Comparison of ENCODE assay signal across 28 mouse cellular contexts in genomic region chr16:32740003-32740663, GRCm38 (mm10). TPM values are rescaled to one million over a fixed set of nuclear protein-coding genes. Genes with fewer than 3 reads are reported as not detected.
A peak's percentile ranks its signal among the peaks of the same experiment; 100 is the strongest.
DNase-seq lines count a peak whose midpoint lies in the region; ATAC-seq and TF ChIP-seq lines count a peak whose summit lies in the region.
"Had no signal": no experiment of that assay in that cellular context is flagged by ENCODE, and none has a peak within 500 bp of the region (broad histone marks: within the 10 kb centered on the region; RNA-seq: fewer than 3 reads in every experiment).

No protein-coding gene starts in this region.

- no peak overlapping the region for H3K27ac ChIP-seq in liver, embryonic 13.5 days
- no peak overlapping the region for H3K27ac ChIP-seq in liver, embryonic 12.5 days
- no peak overlapping the region for H3K27ac ChIP-seq in liver, postnatal 0 days (ENCODE audit: low read depth)
- H3K27ac ChIP-seq: embryonic facial prominence, embryonic 10.5 days; gastrocnemius, adult 2 months; hindbrain, embryonic 15.5 days; limb, embryonic 12.5 days; neural tube, embryonic 12.5 days had no signal

- H3K9me3 ChIP-seq in liver, embryonic 13.5 days (replicated peaks), result no peaks in the 10 kb centered on the region
- no peaks in the 10 kb centered on the region for H3K9me3 ChIP-seq in liver, embryonic 12.5 days (replicated peaks)
- no peaks in the 10 kb centered on the region for H3K9me3 ChIP-seq in liver, postnatal 0 days (ENCODE audit: low read length)
- H3K9me3 ChIP-seq: embryonic facial prominence, embryonic 10.5 days; heart, embryonic 12.5 days; hindbrain, embryonic 15.5 days; limb, embryonic 12.5 days; neural tube, embryonic 12.5 days had no signal

- ATAC-seq in liver, embryonic 13.5 days (ENCODE audit: low read depth), result peak; percentile 29; the same call in 1 of the 2 replicates
- ATAC-seq in liver, embryonic 12.5 days, result no peak
- ATAC-seq in liver, postnatal 0 days, result peak; percentile 60
- ATAC-seq: CD4-positive, CD25-positive, alpha-beta regulatory T cell, adult 4 months had no signal

- WGBS in liver, embryonic 13.5 days (ENCODE audit: insufficient replicate concordance), result 55% methylated on average over 8 of the region's 8 CpGs
- WGBS in liver, embryonic 12.5 days (ENCODE audit: insufficient replicate concordance), result 64% methylated on average over 8 of the region's 8 CpGs
- WGBS in liver, postnatal 0 days (ENCODE audit: insufficient replicate concordance), result 58% methylated on average over 8 of the region's 8 CpGs

- H3K4me1 ChIP-seq in liver, embryonic 13.5 days (replicated peaks), result no peaks in the 10 kb centered on the region
- H3K4me1 ChIP-seq in liver, embryonic 12.5 days, result no peaks in the 10 kb centered on the region
- peaks cover 11% of the 10 kb centered on the region for H3K4me1 ChIP-seq in liver, postnatal 0 days (ENCODE audit: insufficient read depth)
- H3K4me1 ChIP-seq: heart, embryonic 12.5 days; hindbrain, embryonic 15.5 days; limb, embryonic 12.5 days; neural tube, embryonic 12.5 days had no signal

- no peak overlapping the region for H3K9ac ChIP-seq in liver, embryonic 13.5 days
- no peak overlapping the region for H3K9ac ChIP-seq in liver, embryonic 12.5 days
- H3K9ac ChIP-seq in liver, postnatal 0 days (replicated peaks), result no peak overlapping the region
- H3K9ac ChIP-seq: heart, embryonic 12.5 days; hindbrain, embryonic 15.5 days; limb, embryonic 12.5 days; neural tube, embryonic 12.5 days had no signal

- no peaks in the 10 kb centered on the region for H3K36me3 ChIP-seq in liver, embryonic 13.5 days
- H3K36me3 ChIP-seq in liver, embryonic 12.5 days, result no peaks in the 10 kb centered on the region
- no peaks in the 10 kb centered on the region for H3K36me3 ChIP-seq in liver, postnatal 0 days (replicated peaks; ENCODE audit: insufficient read depth, low read length)
- H3K36me3 ChIP-seq: embryonic facial prominence, embryonic 10.5 days; heart, embryonic 12.5 days; hindbrain, embryonic 15.5 days; limb, embryonic 12.5 days; neural tube, embryonic 12.5 days had no signal

- no peak overlapping the region for H3K4me2 ChIP-seq in liver, embryonic 13.5 days
- H3K4me2 ChIP-seq in liver, embryonic 12.5 days, result no peak overlapping the region
- no peak overlapping the region for H3K4me2 ChIP-seq in liver, postnatal 0 days (ENCODE audit: low read depth, low read length)
- H3K4me2 ChIP-seq: heart, embryonic 12.5 days; hindbrain, embryonic 15.5 days; limb, embryonic 12.5 days; neural tube, embryonic 12.5 days had no signal

- no peak overlapping the region for H3K4me3 ChIP-seq in liver, embryonic 13.5 days (replicated peaks)
- H3K4me3 ChIP-seq in liver, embryonic 12.5 days, result no peak overlapping the region
- H3K4me3 ChIP-seq in liver, postnatal 0 days (ENCODE audit: low read depth, low read length), result no peak overlapping the region
- H3K4me3 ChIP-seq: embryonic facial prominence, embryonic 10.5 days; gastrocnemius, adult 2 months; heart, embryonic 12.5 days; hindbrain, embryonic 15.5 days; limb, embryonic 12.5 days; neural tube, embryonic 12.5 days had no signal

- TF ChIP-seq EP300 in liver, postnatal 0 days (IDR thresholded peaks at IDR 0.05; ENCODE audit: low read depth), result no peak

- no peak for TF ChIP-seq CTCF in liver, postnatal 0 days (IDR thresholded peaks at IDR 0.05; ENCODE audit: low read depth)

- peaks cover 3% of the 10 kb centered on the region; the same call in 1 of the 2 replicates for H3K27me3 ChIP-seq in liver, embryonic 13.5 days
- peaks cover 19% of the 10 kb centered on the region for H3K27me3 ChIP-seq in liver, embryonic 12.5 days (replicated peaks)
- H3K27me3 ChIP-seq in liver, postnatal 0 days (ENCODE audit: insufficient read depth, low read length), result no peaks in the 10 kb centered on the region
- H3K27me3 ChIP-seq: heart, embryonic 12.5 days; hindbrain, embryonic 15.5 days; limb, embryonic 12.5 days; neural tube, embryonic 12.5 days had no signal

- peak; percentile 25 for DNase-seq in embryo, embryonic 10.5 days (ENCODE audit: low spot score)
- DNase-seq in embryo, embryonic 9.5 days (ENCODE audit: extremely low spot score), result no peak
- no peak for DNase-seq in liver, embryonic 13.5 days
- DNase-seq in R1 (ENCODE audit: low read depth, low spot score), result peak; percentile 66
- DNase-seq in liver, postnatal 0 days, result peak; percentile 24
- no peak for DNase-seq in adrenal gland, postnatal 36 days
- DNase-seq in right cerebral cortex, postnatal 36 days (ENCODE audit: low spot score in 2 of 2), result no peak
- DNase-seq: cerebellum, postnatal 14 days; gastrocnemius, adult 2 months; heart, postnatal 14 days; lung, adult 2 months; lung, postnatal 4 days; right cerebral cortex, adult 18-20 months; thymus, adult 18-20 months; thymus, postnatal 4 days had no signal

RNA-seq across cellular contexts. Expression of gene Muc4, which starts 4.4 kb away (rescaled TPM):
- polyA plus RNA-seq in liver, embryonic 13.5 days (2015; fragmentation: Nextera tagmentation; extraction: Ambion mirVana), result 0.54 and 0.67 TPM in 2 replicates
- 0.59 and 0.63 TPM in 2 replicates for polyA plus RNA-seq in liver, embryonic 12.5 days (2016; fragmentation: Nextera tagmentation; extraction: Ambion mirVana)
- 0.49 and 0.64 TPM in 2 replicates for polyA plus RNA-seq in liver, postnatal 0 days (2015; fragmentation: Nextera tagmentation; extraction: Ambion mirVana)
- total RNA-seq in adrenal gland, postnatal 36 days (2021), result not detected
- total RNA-seq: adrenal gland, adult 18-20 months; granulocyte monocyte progenitor cell, adult 5-6 weeks; layer of hippocampus, adult 18-20 months; layer of hippocampus, postnatal 25 days; left cerebral cortex, postnatal 10 days had no signal
- polyA plus RNA-seq: CD4-positive, CD25-positive, alpha-beta regulatory T cell, adult 4 months; hindbrain, embryonic 15.5 days; limb, embryonic 12.5 days had no signal

RNA-seq across cellular contexts. Expression of gene Muc20, which starts 57.1 kb away (rescaled TPM):
- polyA plus RNA-seq in liver, embryonic 13.5 days (2015; fragmentation: Nextera tagmentation; extraction: Ambion mirVana), result 0.05 TPM in 1 of 2 replicates, not detected in the other
- not detected in 2 replicates for polyA plus RNA-seq in liver, embryonic 12.5 days (2016; fragmentation: Nextera tagmentation; extraction: Ambion mirVana)
- 0.08 TPM in 1 of 2 replicates, not detected in the other for polyA plus RNA-seq in liver, postnatal 0 days (2015; fragmentation: Nextera tagmentation; extraction: Ambion mirVana)
- not detected for total RNA-seq in adrenal gland, postnatal 36 days (2021)
- total RNA-seq: granulocyte monocyte progenitor cell, adult 5-6 weeks; layer of hippocampus, adult 18-20 months; layer of hippocampus, postnatal 25 days; left cerebral cortex, postnatal 10 days had no signal
- polyA plus RNA-seq: embryonic facial prominence, embryonic 10.5 days; forebrain, embryonic 11.5 days; limb, embryonic 12.5 days; neural tube, embryonic 12.5 days had no signal

Comparison
In these comparisons a context has a peak if more than half of its experiments do, and no peak if none do; other contexts are left out.
1. DNase-seq: peak in embryo, embryonic 10.5 days (single experiment), R1 (single experiment) and liver, postnatal 0 days (single experiment); none in embryo, embryonic 9.5 days (single experiment), liver, embryonic 13.5 days (single experiment), adrenal gland, postnatal 36 days (0 of 2) and right cerebral cortex, postnatal 36 days (0 of 2).